Mouse (Mus musculus) ES-E14 (cell line): Measurements from ENCODE around the gene Igsf8. TPM values are rescaled to one million over a fixed set of nuclear protein-coding genes. Genes with fewer than 3 reads are reported as not detected.

ENCODE experiments used
- DNase-seq: peaks from one replicate; pipeline ENCODE4 v3.0.0-alpha.2; 2013; ENCODE audit warnings: low read depth, low spot score
- H3K27ac ChIP-seq: 2 replicates; pipeline ENCODE4 v1.5.1; 2012; ENCODE audit warnings: low read depth, mild to moderate bottlenecking, low read length, moderate library complexity, mixed read lengths; ENCODE audit not compliant: poor library complexity, insufficient read depth, severe bottlenecking
- H3K36me3 ChIP-seq: 2 replicates; pipeline ENCODE4 v1.6.1; 2012; ENCODE audit warnings: mild to moderate bottlenecking, low read length, moderate library complexity, mixed read lengths; ENCODE audit not compliant: control insufficient read depth, poor library complexity, insufficient read depth, severe bottlenecking
- H3K4me1 ChIP-seq, 2 experiments: fragments of 150-350 bp in 1 of 2; sonication (generic) in 1 of 2; 2 replicates each; pipeline ENCODE4 v1.6.1; 2012; ENCODE audit warnings: low read length in 2 of 2, mild to moderate bottlenecking in 1 of 2, mixed read lengths in 1 of 2; ENCODE audit not compliant: control insufficient read depth in 2 of 2, insufficient read depth in 2 of 2, poor library complexity in 1 of 2
- H3K4me3 ChIP-seq, 2 experiments: fragments of 150-350 bp in 1 of 2; sonication (generic) in 1 of 2; 2 replicates each; pipeline ENCODE4 v1.5.1; 2012; ENCODE audit warnings: low read length in 2 of 2, low read depth in 1 of 2, mild to moderate bottlenecking in 1 of 2, mixed read lengths in 1 of 2; ENCODE audit not compliant: insufficient read depth in 1 of 2, poor library complexity in 1 of 2, severe bottlenecking in 1 of 2
- H3K9ac ChIP-seq: 2 replicates; pipeline ENCODE4 v1.6.1; 2012; ENCODE audit warnings: low read depth, mild to moderate bottlenecking, low read length, mixed read lengths; ENCODE audit not compliant: poor library complexity, insufficient read depth, severe bottlenecking
- H3K9me3 ChIP-seq: fragments of 150-350 bp; sonication (generic); 2 replicates; pipeline ENCODE4 v1.6.1; 2012; ENCODE audit warnings: low read depth, mild to moderate bottlenecking, low read length; ENCODE audit not compliant: control insufficient read depth, insufficient read depth
- CHD2 ChIP-seq: IDR thresholded peaks from 2 replicates; pipeline ENCODE4 v1.6.1; 2014; ENCODE audit warnings: mild to moderate bottlenecking, low read depth, low read length, inconsistent platforms
- HCFC1 ChIP-seq: IDR thresholded peaks from 2 replicates; pipeline ENCODE4 v1.6.1; 2012; ENCODE audit warnings: low read length, inconsistent platforms, borderline replicate concordance; ENCODE audit not compliant: insufficient read depth
- MAFK ChIP-seq: IDR thresholded peaks from 2 replicates; pipeline ENCODE4 v1.6.1; 2014; ENCODE audit warnings: mild to moderate bottlenecking, low read depth, low read length, inconsistent platforms; ENCODE audit not compliant: insufficient read depth
- ZC3H11A ChIP-seq: IDR thresholded peaks from 2 replicates; pipeline ENCODE4 v1.6.1; 2012; ENCODE audit warnings: low read depth, mild to moderate bottlenecking, inconsistent platforms, low read length, borderline replicate concordance
- ZNF384 ChIP-seq: IDR thresholded peaks from 2 replicates; pipeline ENCODE4 v1.6.1; 2012; ENCODE audit warnings: low read depth, low read length, inconsistent platforms
- in situ Hi-C, 2 experiments: fragments of 600-800 bp; cut with MboI; formaldehyde crosslinking; loops; one replicate each; pipeline ENCODE4 v1.15.1; 2025; ENCODE audit warnings: low sequenced_read_pairs in 2 of 2, inconsistent platforms in 1 of 2; ENCODE audit not compliant: unreplicated experiment in 2 of 2
- total RNA-seq: library from RNA; depleted of rRNA; stranded (reverse); fragments of 300-350 nt; gene quantifications from 2 replicates; pipeline ENCODE4 v1.2.3, GENCODE M21; 2012

The Igsf8 gene
- total RNA-seq, 1 experiment, result 43.5 TPM

- H3K9ac ChIP-seq, result no peak overlapping the region
- in situ Hi-C loops, result no loop called here
- H3K27ac ChIP-seq, result no peak overlapping the region
- peaks cover 3 to 12% of the 10 kb centered on the region in 2 experiments; a peak in 3 of 4 replicates for H3K4me1 ChIP-seq
- TF ChIP-seq HCFC1, result no peak
- TF ChIP-seq ZNF384, result no peak
- TF ChIP-seq ZC3H11A, result no peak
- TF ChIP-seq MAFK, result no peak
- TF ChIP-seq CHD2, result no peak
- DNase-seq, result no peak
- no peaks in the 10 kb centered on the region for H3K36me3 ChIP-seq
- no peak overlapping the region for H3K4me3 ChIP-seq
- no peaks in the 10 kb centered on the region for H3K9me3 ChIP-seq
Observed at GRCm38 (mm10) chr1:172347382-172347781, 85.9 kb downstream of the Igsf8 start.

DNA sequence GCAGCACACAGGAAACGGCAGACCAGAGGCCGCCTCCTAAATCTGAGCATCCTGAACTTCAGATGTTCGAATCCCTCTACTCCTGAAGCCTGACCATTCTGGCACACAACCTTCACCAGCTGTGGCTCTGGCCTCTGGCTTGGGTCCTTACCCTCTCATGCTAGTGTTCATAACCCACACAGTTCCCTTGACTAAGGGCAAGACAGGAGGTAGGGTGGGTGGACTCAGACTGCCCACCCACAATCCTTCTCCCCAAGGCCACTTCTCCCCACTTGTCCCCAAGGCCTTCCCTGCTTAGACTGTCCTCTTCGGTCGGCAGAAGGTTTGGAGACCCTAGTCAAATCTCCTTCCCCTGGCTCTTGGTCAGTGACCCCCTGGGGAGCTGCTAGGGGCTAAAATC is 88.1 kb downstream of the Igsf8 start:
- Histone ChIP-seq H3K36me3 (no peaks in the 10 kb centered on the region), H3K9me3 (no peaks in the 10 kb centered on the region), H3K4me3 (no peak overlapping the region), H3K27ac (no peak overlapping the region), H3K4me1 (peaks cover 3 to 12% of the 10 kb centered on the region in 2 experiments; a peak in 3 of 4 replicates), H3K9ac (no peak overlapping the region)
- in situ Hi-C loops, result no loop called here
- DNase-seq, result no peak
- TF ChIP-seq HCFC1 (no peak), ZNF384 (no peak), MAFK (no peak), ZC3H11A (no peak), CHD2 (no peak)

DNA sequence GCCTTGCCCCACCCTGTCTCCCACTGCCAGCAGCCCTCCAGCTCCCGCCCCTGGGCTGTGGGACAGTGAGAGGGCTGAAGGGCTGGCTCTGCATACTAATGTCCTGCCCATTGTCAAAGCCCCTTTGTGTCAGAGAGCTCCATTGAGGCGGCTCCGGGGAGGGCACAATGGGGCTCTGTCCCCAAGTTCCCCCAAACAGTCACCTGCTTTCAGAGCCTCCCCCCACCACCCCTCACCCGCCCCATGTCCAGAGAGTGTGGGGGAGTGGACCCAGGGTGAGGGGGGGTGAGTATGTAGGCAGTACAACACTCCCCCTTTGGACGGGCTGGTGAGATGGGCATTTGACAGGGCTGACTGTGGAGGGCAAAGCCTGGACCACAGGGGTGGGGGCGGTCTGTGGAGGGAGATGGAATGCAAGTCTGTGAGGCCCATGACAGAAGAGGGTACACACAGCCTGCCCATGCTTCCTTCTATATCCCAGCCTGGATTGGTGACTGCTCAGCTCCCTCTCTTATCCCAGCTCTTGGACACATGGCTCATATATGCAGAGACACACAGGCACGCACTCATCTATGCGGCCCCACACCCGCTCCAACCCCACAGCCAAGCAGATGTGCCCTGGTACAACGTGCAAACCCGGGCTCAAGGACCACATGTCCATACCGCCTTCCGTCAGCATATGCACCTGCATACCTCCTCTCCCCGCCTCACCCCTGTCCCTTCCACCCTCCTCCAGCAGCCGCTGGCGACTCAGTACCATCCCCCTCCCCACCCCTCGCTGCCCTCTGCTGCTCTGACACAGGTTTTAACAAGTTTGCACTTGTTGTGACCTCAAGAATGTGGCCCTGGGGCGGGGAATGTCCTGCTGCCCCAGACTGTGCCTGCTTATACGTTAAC is 88.7 kb downstream of the Igsf8 start:
- no peak overlapping the region for H3K9ac ChIP-seq
- H3K36me3 ChIP-seq, result no peaks in the 10 kb centered on the region
- no peak for DNase-seq
- H3K9me3 ChIP-seq, result no peaks in the 10 kb centered on the region
- H3K4me3 ChIP-seq, result peak overlapping the region in 1 of 2 experiments; percentile 3; a peak in 2 of 4 replicates
- no peak overlapping the region for H3K27ac ChIP-seq
- in situ Hi-C loops, result no loop called here
- peaks cover 3 to 12% of the 10 kb centered on the region in 2 experiments; a peak in 3 of 4 replicates for H3K4me1 ChIP-seq
- TF ChIP-seq CHD2 (no peak), MAFK (no peak), ZC3H11A (no peak), HCFC1 (no peak), ZNF384 (no peak)

DNA sequence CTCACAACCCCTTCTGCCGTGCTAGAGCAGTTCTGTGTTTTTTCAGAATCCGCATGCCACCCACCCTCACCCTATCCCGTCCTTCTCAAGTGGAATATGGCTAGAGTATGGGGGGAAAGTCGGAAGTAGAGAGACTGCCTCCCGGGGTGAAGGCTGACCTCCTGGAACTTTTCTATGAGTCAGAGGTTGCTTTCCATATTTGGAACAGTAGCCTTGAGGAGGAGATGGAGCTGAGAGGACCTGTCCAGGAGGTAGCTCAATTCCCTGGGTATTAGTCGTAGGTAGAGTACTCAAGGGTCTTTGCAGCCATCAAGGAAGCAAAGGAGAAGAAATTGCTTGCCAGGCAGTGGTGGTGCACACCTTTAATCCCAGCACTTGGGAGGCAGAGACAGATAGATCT is 90.6 kb downstream of the Igsf8 start:
- H3K27ac ChIP-seq, result no peak overlapping the region
- in situ Hi-C loops, result no loop called here
- H3K4me1 ChIP-seq, result peaks cover 3 to 14% of the 10 kb centered on the region in 2 experiments; a peak in 3 of 4 replicates
- H3K36me3 ChIP-seq, result no peaks in the 10 kb centered on the region
- no peak overlapping the region for H3K9ac ChIP-seq
- TF ChIP-seq MAFK (no peak), CHD2 (no peak), ZNF384 (no peak), HCFC1 (no peak), ZC3H11A (no peak)
- no peak for DNase-seq
- H3K9me3 ChIP-seq, result no peaks in the 10 kb centered on the region
- no peak overlapping the region for H3K4me3 ChIP-seq
